Mouse (Mus musculus): ENCODE measurements around the gene Fam151a.
"Not testable (repeated sequence)": the region's sequence is repeated elsewhere in the genome, so short reads cannot be mapped to it uniquely, and the experiment has no call there.

The Fam151a gene

GRCm38 (mm10) chr4:106733636-106734035, at the start of gene Fam151a:
Fam151a (plus strand) TSS chr4:106733889.
- DNase-seq = no peak

- no peak for DNase-seq
These were observed 44.9 kb upstream of the Fam151a start for GRCm38 (mm10) chr4:106688636-106689296.

- DNase-seq = no peak
These were observed 39.8 kb upstream of the Fam151a start for GRCm38 (mm10) chr4:106693841-106694430.

DNA sequence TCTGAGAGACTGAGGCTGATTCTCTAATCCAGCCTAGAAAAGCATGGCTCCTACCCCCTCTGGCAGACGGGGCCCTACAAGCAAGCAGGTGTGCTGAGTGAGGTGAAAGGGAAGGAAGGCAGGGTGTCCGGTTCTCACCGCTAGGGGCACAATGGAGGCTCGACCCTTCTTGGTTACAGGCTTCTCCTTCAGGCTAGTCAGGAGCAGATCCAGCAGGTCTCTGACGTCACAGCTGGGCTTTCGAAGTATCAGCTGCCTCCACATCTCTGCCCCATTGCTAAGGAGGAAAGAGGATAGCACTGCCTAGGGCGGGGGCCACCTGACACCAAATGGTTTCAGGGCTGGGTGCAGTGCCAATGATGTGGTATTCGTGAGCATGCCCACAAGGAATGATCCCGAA, 33.7 kb upstream of the Fam151a start:
- peak; percentile 63 for DNase-seq

- no peak for DNase-seq
These were observed 32.9 kb upstream of the Fam151a start for GRCm38 (mm10) chr4:106700798-106701197.

DNA sequence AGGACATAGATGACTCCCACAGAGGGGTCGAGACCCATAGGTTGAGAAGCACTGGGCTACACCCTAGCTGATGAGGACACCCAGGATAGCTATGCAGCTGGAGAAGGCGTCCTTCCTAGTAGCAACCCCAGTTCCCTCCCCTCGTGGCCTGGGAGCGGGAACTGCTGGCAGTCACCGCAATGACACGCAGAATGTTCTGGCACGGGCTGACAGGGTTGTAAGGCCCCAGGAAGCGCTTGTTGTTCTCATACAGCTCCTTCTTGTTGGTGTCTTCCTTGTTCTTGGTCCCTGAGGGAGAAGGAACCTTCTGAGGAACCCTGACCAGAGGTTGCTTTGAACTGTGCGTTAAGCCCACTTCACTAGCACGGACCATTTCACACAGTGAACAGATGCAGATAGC, 29.7 kb upstream of the Fam151a start:
- DNase-seq = no peak

DNA sequence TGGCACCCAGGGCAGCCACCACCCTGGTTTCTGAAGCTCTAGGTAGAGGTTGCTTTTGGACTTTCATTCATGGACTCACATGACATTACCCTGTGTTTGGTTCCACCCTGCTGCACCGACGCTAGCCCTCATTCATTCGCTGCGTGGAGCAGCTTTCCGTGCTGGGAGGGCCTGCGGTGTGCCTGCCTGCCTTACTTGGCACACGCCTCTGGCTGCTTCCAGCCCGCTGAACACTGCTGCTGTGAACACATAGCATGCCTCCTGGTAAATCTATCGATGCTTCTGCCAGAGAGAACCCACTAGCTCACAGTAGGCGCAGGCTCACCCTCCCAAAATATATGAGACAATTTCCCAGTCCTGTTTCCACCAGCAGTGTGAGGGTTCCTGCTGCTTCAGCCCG, 29.3 kb upstream of the Fam151a start:
- DNase-seq = no peak

DNA sequence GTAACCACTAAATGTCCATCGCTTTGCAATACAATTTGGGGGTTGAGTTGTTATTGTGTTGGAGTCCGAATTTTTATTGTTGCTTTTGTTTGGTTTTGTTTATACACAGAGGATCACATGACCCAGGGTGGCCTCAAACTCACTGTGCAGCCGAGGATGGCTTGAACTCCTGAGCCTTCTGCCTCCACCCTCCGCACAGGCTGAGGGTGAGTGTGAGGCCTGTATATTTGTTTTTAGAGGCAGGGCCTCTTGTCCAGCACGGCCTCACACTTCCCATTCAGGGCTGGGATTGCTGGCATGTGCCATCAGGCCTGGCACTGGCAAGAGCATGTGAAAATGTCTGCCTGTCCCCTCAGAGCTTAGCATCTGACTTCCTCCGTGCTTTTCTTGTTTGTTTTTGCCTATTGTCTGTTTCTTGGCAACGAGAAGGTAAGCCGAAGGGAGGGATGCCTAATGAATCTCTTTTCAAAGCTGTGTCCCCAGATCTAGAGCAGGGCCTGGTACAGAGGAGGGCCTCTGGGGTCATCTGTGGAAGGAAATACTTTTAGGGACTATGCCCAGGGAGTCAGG, 28.5 kb upstream of the Fam151a start:
- DNase-seq = no peak

DNA sequence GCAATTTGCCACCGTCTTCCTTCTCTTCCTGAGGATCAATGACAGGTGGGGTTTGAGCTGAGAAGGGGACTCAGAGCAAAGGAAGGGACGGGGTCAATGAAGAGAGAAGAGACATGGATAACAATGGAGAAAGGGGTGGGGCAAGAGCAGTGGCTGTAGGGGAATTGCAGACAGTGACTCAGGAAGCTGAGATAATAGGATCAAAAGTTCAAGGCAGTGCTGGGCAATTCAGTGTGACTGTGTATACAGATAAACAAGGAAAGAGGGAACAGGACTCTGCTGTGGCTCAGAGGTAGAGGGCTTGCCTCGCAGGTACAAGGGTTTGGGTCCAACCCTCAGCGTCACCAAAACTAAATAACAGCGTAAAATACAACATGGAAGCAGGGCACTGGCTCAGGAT, 25.7 kb upstream of the Fam151a start:
- no peak for DNase-seq

DNA sequence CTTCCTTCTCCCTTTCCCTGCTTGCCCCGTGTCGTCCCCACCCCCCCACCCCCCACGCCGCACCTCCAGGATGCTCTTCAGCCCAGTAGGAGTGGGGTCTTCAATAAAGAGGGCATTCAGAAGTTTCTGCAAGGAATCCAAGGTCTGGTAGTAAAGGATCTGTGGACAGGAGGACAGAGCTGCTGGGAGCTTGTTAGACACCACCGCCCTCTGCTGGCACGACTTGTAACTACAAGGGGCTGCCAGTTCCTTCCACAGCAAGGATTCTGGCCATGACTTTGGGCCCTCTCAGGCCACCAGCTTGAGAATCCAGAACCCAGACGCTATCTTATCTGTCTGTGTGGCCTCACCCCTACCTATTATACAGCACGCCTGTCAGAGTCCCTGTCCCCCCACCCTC, 25.3 kb upstream of the Fam151a start:
- peak; percentile 90 for DNase-seq

- DNase-seq = no peak
These were observed 20.1 kb upstream of the Fam151a start for GRCm38 (mm10) chr4:106713622-106714021.

GRCm38 (mm10) chr4:106720631-106721030, 13.1 kb upstream of the Fam151a start:
- DNase-seq = no peak

DNA sequence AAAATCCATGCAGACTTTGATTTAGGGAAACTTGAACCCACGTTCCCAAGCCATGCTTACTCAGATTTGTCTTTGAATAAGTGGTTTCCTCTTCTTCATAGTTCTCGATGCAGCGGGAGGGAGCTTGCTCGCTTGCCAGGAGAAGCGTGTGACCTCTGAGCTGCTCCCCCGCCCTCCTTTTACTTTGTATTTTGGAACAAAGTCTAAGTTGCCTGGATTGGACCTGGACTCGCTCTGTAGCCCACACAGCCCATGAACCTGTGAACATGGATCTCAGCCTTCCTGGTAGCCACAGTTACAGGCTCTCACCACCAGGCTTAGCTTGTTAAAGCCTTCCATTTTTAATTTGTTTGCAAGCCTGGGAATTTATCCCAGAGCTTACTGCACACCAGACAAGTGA, 2.9 kb upstream of the Fam151a start, which contains the start of gene Mroh7:
Mroh7 (minus strand) TSS at position 112 of the 400 bp plus-strand sequence.
- no peak for DNase-seq

- not testable (repeated sequence) for DNase-seq
These were observed 3.2 kb downstream of the Fam151a start for GRCm38 (mm10) chr4:106736884-106737283.

DNA sequence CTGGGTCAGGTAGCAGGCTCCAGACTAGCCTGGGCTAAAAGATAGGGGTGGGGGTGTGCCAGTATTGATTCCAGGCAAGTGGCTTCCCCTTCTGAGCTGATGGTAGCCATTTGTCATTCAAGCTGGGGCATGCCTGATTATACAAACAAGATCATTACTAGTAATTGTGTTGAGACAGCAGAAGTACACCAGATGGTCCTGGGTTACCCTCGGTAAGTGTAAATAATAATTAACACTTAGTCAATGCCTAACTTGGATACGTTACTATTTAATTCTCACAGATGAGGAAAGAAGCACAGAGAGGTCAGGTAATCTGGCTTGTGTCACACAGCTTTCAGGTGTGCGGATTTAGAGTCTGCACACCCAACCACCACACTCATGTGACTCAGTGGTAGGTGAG, 4.2 kb downstream of the Fam151a start:
- DNase-seq = no peak

- DNase-seq = no peak
These were observed 12.2 kb downstream of the Fam151a start for GRCm38 (mm10) chr4:106745862-106746261.

GRCm38 (mm10) chr4:106747001-106747580, 13.4 kb downstream of the Fam151a start:
- DNase-seq = no peak

DNA sequence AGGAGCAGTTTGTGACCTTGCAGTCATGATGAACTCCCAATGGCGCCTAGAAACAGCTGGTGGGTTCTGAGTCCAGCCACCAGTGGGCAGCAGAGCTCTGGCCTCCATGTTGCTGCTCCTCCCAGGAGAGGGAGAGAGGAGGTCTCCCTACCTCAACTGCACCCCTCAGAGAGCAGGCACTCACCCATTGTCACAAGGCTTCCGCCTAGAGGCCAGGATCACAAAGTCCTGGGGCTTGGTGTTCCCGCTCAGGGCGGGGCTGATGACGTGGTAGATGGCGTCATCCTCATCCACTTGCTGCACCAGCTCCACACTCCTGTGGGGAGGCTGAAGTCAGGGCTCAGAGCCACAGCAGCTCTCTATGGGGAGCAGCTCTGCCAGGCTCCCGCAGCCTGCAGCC, 16.0 kb downstream of the Fam151a start:
- DNase-seq = peak; percentile 77

DNA sequence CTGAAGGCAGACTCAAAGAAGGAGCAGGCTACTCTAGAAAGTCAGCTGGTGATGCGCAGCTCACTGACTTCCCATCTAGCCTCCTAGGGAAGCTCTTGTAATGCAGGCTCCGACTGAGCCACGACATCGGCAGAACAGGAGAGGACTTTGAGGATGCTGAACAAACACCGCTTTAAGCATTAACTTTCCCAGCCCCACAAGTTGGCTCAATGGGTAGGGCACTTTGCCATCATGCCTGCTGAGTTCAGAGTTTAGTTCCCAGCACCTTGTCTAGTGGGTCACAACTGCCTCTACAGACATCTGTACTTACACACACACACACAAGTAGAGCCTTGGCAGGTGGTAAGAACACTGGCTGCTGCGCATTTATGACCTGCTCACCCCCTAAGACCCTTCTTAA, 18.0 kb downstream of the Fam151a start:
- no peak for DNase-seq

- no peak for DNase-seq
These were observed 30.5 kb downstream of the Fam151a start for GRCm38 (mm10) chr4:106764166-106764565.

GRCm38 (mm10) chr4:106769306-106769705, 35.6 kb downstream of the Fam151a start:
- DNase-seq = no peak

DNA sequence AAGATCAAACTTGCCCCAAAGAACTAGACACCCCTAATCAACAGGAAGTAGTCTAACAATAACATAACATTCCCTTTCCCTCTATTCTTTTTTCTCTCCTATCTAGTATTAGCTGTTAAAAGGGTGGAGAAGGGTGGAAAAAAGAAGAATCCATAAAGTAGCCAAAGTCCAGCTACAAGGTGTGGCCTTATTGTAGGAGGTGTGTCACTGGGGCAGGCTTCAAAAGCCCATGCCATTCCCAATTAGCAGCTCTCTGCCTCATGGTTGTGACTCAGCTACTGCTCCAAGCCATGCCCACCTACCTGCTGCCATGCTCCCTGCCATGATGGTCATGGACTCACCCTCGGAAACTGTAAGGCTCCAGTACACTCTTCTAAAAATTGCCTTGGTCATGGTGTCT, 38.9 kb downstream of the Fam151a start:
- no peak for DNase-seq

DNA sequence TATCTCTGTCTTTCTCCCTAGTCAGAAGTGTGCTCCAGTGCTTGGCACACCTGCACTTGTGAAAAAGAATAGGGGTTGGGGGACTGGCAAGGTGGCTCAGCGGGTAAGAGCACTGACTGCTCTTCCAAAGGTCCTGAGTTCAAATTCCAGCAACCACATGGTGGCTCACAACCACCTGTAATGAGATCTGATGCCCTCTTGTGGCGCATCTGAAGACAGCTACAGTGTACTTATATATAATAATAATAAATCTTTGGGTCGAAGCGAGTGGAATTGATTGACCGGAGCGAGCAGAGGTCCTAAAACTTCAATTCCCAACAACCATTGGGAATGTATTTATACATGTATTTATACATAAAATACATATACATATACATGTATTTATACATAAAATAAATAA, 42.1 kb downstream of the Fam151a start:
- DNase-seq = not testable (repeated sequence)

DNA sequence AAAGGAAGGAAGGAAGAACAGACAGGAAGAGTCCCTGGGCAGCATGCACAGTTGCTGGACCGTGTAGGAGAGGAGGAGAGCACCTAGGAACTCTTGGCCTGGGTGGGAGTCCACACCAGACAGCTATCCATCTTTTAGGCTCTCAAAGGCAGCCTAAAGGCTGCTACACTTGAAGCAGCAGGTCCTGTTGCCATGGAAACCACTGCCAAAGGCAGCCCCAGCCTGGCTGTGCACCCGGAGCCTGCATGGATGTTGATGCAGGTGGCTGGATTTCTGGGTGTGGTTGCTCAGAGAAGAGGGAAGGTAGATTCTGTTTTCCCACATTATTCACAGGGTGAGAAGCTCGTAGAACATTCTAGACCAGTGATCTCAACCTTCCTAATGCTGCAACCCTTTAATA, 43.3 kb downstream of the Fam151a start:
- DNase-seq = no peak

Measured in thymus, postnatal 4 days (tissue).